Mouse (Mus musculus) cerebellum, postnatal 25 days (tissue): Measurements from ENCODE around the gene 1700123O20Rik.

Experiments
- DNase-seq, 2 experiments: peaks; one replicate each; pipeline ENCODE4 v3.0.0; 2021; ENCODE audit warnings: mixed read lengths in 2 of 2

The 1700123O20Rik gene

GRCm38 (mm10) chr14:54727565-54727964, 41.5 kb downstream of the 1700123O20Rik start:
- DNase-seq = no peak

DNA sequence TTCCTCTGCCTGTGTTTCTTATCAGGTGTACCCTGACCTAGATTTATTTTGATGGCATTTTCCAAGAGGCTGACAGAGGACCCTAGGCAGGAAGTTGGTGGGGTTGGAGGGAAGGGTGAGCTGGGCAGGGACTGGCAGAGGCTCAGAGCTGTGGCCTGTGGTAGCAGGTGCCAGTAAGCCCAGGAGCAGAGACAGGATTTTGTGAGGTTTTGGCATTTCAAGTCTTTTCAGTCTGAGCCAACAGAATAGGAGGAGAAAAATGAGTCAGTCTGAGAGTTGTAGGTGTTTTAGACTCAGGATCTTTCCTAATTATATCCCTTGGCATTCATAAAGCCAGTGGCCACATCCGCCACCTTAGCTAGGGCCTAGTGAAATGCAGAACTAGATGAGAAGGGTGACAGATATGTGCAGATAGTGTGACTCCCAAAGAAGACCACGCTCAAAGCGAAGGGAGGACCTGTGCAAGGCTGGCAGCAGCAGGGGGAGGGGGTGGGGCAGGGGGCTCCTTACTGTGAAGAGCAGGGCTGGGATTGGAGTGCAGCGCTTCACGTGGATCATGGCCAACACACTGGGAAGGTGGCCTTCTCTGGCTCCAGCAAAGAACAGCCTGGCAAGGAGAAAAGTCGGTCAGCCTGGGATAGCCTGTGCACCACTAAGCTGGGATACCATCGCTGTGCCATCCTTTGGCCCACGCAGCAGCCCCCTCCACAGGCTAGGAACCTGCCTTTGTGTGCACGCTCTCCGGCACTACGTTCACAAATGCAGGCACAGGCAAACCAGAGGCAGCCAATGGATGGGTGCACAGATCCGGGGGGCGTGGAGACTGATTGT, 43.0 kb downstream of the 1700123O20Rik start:
- peak; percentile 60 to 68 for DNase-seq

GRCm38 (mm10) chr14:54730305-54730704, 44.3 kb downstream of the 1700123O20Rik start:
- peak; percentile 67 to 75 for DNase-seq

- no peak for DNase-seq
Measured at GRCm38 (mm10) chr14:54732206-54732605, 46.2 kb downstream of the 1700123O20Rik start.

DNA sequence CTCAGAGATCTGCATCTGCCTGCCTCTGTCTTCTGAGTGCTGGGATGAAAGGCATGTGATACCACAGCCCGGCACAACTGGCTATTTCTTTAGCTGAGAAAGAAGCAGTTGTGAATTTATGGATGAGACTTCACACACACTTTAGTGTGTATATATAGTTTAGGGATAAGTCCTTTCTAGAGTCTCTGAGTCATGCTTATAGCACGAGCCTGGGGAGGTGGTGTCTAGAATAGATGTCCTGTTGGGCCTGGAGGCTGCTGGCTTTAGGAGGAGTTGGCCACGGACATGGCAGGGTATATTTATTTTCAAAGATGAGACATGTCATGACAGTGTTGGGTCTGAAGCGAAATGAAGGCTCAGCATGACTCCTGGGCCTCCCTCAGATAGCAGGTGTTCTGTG, 48.0 kb downstream of the 1700123O20Rik start:
- DNase-seq = no peak

DNA sequence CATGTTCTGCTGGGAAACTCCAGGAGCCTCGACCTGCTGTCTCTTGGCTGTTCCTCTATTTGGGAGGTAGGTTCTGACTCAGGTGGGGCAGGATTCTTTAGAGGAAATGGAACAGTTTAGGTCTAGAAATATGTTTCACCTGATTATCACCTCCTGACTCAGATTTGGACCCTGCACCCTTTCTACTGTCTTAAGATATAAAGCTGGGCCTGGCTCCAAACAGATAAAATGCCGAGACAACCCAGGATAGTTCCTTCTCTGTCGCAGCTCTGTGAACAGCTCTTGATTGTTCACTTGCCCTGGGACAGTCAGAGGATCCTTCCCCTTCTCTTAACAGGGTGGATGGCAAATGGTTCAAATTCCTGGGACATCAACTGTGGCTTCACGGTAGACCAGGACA, 49.2 kb downstream of the 1700123O20Rik start:
- DNase-seq = no peak

GRCm38 (mm10) chr14:54736555-54737552, 50.8 kb downstream of the 1700123O20Rik start:
- DNase-seq = no peak

DNA sequence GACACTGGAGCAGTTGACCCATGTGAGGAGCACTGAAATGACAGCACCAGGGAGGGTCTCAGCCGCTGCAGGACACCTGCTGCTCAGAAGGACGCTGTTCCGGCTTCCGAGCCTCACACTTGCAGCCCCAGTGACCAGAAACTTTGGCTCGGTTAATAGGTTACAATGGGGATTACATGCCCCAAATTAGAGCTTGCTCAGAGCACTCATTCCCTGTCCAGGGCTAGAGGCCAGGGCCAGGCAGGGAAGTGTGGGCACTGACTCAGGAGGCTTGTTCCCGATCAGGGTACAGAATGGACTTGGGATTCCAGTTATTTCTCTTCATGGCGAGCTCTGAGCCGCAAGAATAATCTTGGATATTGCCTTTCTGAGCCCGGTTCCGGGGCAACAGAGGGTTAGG, 51.6 kb downstream of the 1700123O20Rik start:
- DNase-seq = peak; percentile 57 to 66
